Mouse (Mus musculus): Measurements from ENCODE around the gene Fktn.

Fktn gene

GRCm38 (mm10) chr4:53825821-53826605, 112.2 kb downstream of the Fktn start, which contains the start of gene Tmem38b:
TSS of gene Tmem38b (plus strand) at chr4:53826045.
- no peak for DNase-seq (ENCODE audit: low read depth, low spot score)

GRCm38 (mm10) chr4:53826641-53827248, 112.9 kb downstream of the Fktn start:
- DNase-seq (ENCODE audit: low read depth, low spot score) = no peak
